Mouse (Mus musculus) kidney, adult 2 months (tissue): ENCODE data around the gene Blnk.

Source experiments
- CTCF ChIP-seq: fragments of 200-500 bp; conservative IDR thresholded peaks from 2 replicates; pipeline ENCODE4 v1.5.1; 2011; ENCODE audit warnings: low read depth, mild to moderate bottlenecking, control low read depth, low read length, moderate library complexity, mixed read lengths; ENCODE audit not compliant: insufficient read depth, insufficient read length
- POLR2A ChIP-seq: fragments of 200-500 bp; IDR thresholded peaks from one replicate; pipeline ENCODE4 v1.6.1; 2011; ENCODE audit warnings: low read depth, low read length, control low read depth

DNA sequence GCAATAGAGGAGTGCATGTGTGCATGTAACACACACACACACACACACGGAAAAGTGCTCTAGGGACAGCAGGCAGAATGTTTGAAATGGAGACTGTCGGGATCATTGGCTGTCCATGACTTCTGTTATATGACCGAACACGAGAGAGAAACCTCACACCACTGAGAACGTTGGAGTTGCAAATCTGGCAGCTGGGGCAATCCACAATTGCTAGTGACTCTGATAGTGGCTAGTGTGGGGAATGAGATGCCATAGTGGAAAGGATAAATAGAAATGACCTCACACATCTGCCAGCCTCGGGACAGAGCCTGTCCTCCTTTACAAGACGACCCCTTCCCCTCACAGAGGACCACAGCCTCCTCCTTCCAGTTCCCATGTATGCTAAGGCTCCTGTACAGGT, 23.6 kb downstream of the Blnk start:
- TF ChIP-seq CTCF (no peak), POLR2A (no peak)
